Mouse (Mus musculus) gastrocnemius, postnatal 4 days (tissue): ENCODE measurements at regions not wholly inside any gene's neighbourhood (a gene's known extent, or its start where the extent isn't known, plus 50 kb on each side); places are given as distances from the start of the nearest gene placed in this dataset.
A peak's percentile ranks its signal among the peaks of the same experiment; 100 is the strongest.

Experiments
- DNase-seq, 2 experiments: peaks; one replicate each; pipeline ENCODE4 v3.0.0; 2021 to 2022; ENCODE audit warnings: low spot score in 2 of 2, mixed read lengths in 2 of 2

- no peak for DNase-seq
These were observed 276.3 kb upstream of the Fermt1 start for GRCm38 (mm10) chr2:133221762-133222556.

- DNase-seq = no peak
These were observed 289.6 kb upstream of the Fermt1 start for GRCm38 (mm10) chr2:133235175-133235920.

GRCm38 (mm10) chr2:133252131-133252530 lies 299.8 kb upstream of the Bmp2 start:
- no peak for DNase-seq

GRCm38 (mm10) chr2:133274424-133274823 lies 277.5 kb upstream of the Bmp2 start:
- DNase-seq = no peak

GRCm38 (mm10) chr2:133278546-133278945 lies 273.4 kb upstream of the Bmp2 start:
- DNase-seq = no peak

- no peak for DNase-seq
These were observed 272.7 kb upstream of the Bmp2 start for GRCm38 (mm10) chr2:133279275-133279674.

GRCm38 (mm10) chr2:133282692-133283091 lies 269.3 kb upstream of the Bmp2 start:
- no peak for DNase-seq

GRCm38 (mm10) chr2:133283709-133284108 lies 268.2 kb upstream of the Bmp2 start:
- no peak for DNase-seq

- no peak for DNase-seq
These were observed 257.8 kb upstream of the Bmp2 start for GRCm38 (mm10) chr2:133294136-133294535.

- DNase-seq = peak in 1 of 2 experiments; percentile 9
These were observed 246.0 kb upstream of the Bmp2 start for GRCm38 (mm10) chr2:133305936-133306335.

GRCm38 (mm10) chr2:133311001-133311400 lies 241.0 kb upstream of the Bmp2 start:
- no peak for DNase-seq

- no peak for DNase-seq
These were observed 225.5 kb upstream of the Bmp2 start for GRCm38 (mm10) chr2:133326290-133327050.

GRCm38 (mm10) chr2:133327653-133328052 lies 224.3 kb upstream of the Bmp2 start:
- no peak for DNase-seq

- no peak for DNase-seq
These were observed 215.6 kb upstream of the Bmp2 start for GRCm38 (mm10) chr2:133336177-133336901.

- DNase-seq = no peak
These were observed 213.8 kb upstream of the Bmp2 start for GRCm38 (mm10) chr2:133338150-133338549.

GRCm38 (mm10) chr2:133341352-133341751 lies 210.6 kb upstream of the Bmp2 start:
- DNase-seq = no peak

- DNase-seq = no peak
These were observed 205.8 kb upstream of the Bmp2 start for GRCm38 (mm10) chr2:133345964-133346788.

- DNase-seq = no peak
These were observed 205.1 kb upstream of the Bmp2 start for GRCm38 (mm10) chr2:133346789-133347424.

- no peak for DNase-seq
These were observed 200.7 kb upstream of the Bmp2 start for GRCm38 (mm10) chr2:133351306-133351705.

- DNase-seq = no peak
These were observed 199.2 kb upstream of the Bmp2 start for GRCm38 (mm10) chr2:133352800-133353199.
